Mouse (Mus musculus) macrophage (primary cell): Measurements from ENCODE around the gene Gm8237. TPM values are rescaled to one million over a fixed set of nuclear protein-coding genes. Genes with fewer than 3 reads are reported as not detected.
"Not testable (repeated sequence)": the region's sequence is repeated elsewhere in the genome, so short reads cannot be mapped to it uniquely, and the experiment has no call there.

ENCODE experiments used
- H3K27ac ChIP-seq: fragments of 350-480 bp; formaldehyde crosslinking; 2 replicates; pipeline ENCODE4 v1.9.0; 2021
- H3K36me3 ChIP-seq: fragments of 350-480 bp; formaldehyde crosslinking; 2 replicates; pipeline ENCODE4 v1.9.0; 2021; ENCODE audit errors: inconsistent target
- H3K4me3 ChIP-seq: fragments of 350-480 bp; formaldehyde crosslinking; 2 replicates; pipeline ENCODE4 v1.9.0; 2021; ENCODE audit errors: inconsistent target
- H3K79me2 ChIP-seq: fragments of 350-480 bp; formaldehyde crosslinking; 2 replicates; pipeline ENCODE4 v1.9.0; 2021; ENCODE audit errors: inconsistent target
- WGBS: methylation state at CpG from one replicate; pipeline ENCODE4 v1.1.7; 2026; ENCODE audit warnings: inconsistent platforms; ENCODE audit not compliant: missing documents; 5-methylcytosine and 5-hydroxymethylcytosine counted together
- polyA plus RNA-seq: library from polyadenylated mRNA; stranded (reverse); fragments of 250-400 nt; gene quantifications from 3 replicates; pipeline ENCODE4 v1.2.4, GENCODE M21; 2018; ENCODE audit warnings: inconsistent platforms
- total RNA-seq, 78 experiments: library from RNA; depleted of rRNA; stranded (reverse); fragments of 250-400 nt; gene quantifications; 1 replicate in 9 of 78; 2 replicates in 24 of 78; 3 replicates in 43 of 78; 4 replicates in 2 of 78; pipeline ENCODE4 v1.2.4; 2018; ENCODE audit warnings: inconsistent platforms in 56 of 78

The Gm8237 gene
- total RNA-seq (2018; cell fraction: chromatin; rRNA removed) = not detected
- not detected for total RNA-seq (2018; cell fraction: cytosol; rRNA removed)
- not detected for total RNA-seq (2018; cell fraction: nucleus; rRNA removed)
- not detected in 3 replicates for polyA plus RNA-seq

- H3K27ac ChIP-seq, H3K36me3 ChIP-seq, H3K4me3 ChIP-seq, H3K79me2 ChIP-seq: not testable (repeated sequence)
- WGBS = 2% methylated on average over 11 of the region's 22 CpGs
Observed at GRCm38 (mm10) chr14:5880241-5880640, at the start of gene Gm8237. TSS of gene Gm8237 (minus strand) at chr14:5880382.

GRCm38 (mm10) chr14:5923276-5923675, 43.1 kb upstream of the Gm8237 start:
- 83% methylated on average over 7 of the region's 7 CpGs for WGBS
- H3K4me3 ChIP-seq, H3K79me2 ChIP-seq, H3K27ac ChIP-seq, H3K36me3 ChIP-seq: not testable (repeated sequence)

GRCm38 (mm10) chr14:5918330-5918942, 38.3 kb upstream of the Gm8237 start:
- WGBS = 70% methylated on average over 4 of the region's 4 CpGs
- H3K79me2 ChIP-seq, H3K36me3 ChIP-seq, H3K4me3 ChIP-seq, H3K27ac ChIP-seq: not testable (repeated sequence)

- 81% methylated on average over 1 of the region's 2 CpGs for WGBS
Observed at GRCm38 (mm10) chr14:5913701-5914100, 33.5 kb upstream of the Gm8237 start.

GRCm38 (mm10) chr14:5879791-5880190, 391 bp downstream of the Gm8237 start:
- not testable (repeated sequence) for H3K79me2 ChIP-seq

More at GRCm38 (mm10) chr14:5913701-5914100, 33.5 kb upstream of the Gm8237 start:
- H3K27ac ChIP-seq, H3K4me3 ChIP-seq, H3K79me2 ChIP-seq, H3K36me3 ChIP-seq: not testable (repeated sequence)

GRCm38 (mm10) chr14:5879136-5879535, 1.0 kb downstream of the Gm8237 start:
- H3K36me3 ChIP-seq, H3K27ac ChIP-seq, H3K79me2 ChIP-seq, H3K4me3 ChIP-seq: not testable (repeated sequence)
- no CpG with 5 or more reads among the region's 11 CpGs for WGBS

More at GRCm38 (mm10) chr14:5879791-5880190, 391 bp downstream of the Gm8237 start:
- WGBS = 3% methylated on average over 12 of the region's 28 CpGs
- H3K4me3 ChIP-seq, H3K27ac ChIP-seq, H3K36me3 ChIP-seq: not testable (repeated sequence)

- not testable (repeated sequence) for H3K4me3 ChIP-seq, H3K27ac ChIP-seq, H3K79me2 ChIP-seq, H3K36me3 ChIP-seq
- 92% methylated on average over 3 of the region's 3 CpGs for WGBS
Observed at GRCm38 (mm10) chr14:5855911-5856310, 24.3 kb downstream of the Gm8237 start.

GRCm38 (mm10) chr14:5830229-5830628, 50.0 kb downstream of the Gm8237 start, which contains the start of gene Gm3424:
TSS of gene Gm3424 (minus strand) at chr14:5830329.
- H3K79me2 ChIP-seq = not testable (repeated sequence)
- WGBS = no CpG with 5 or more reads among the region's 3 CpGs

GRCm38 (mm10) chr14:5812699-5813356, 67.4 kb downstream of the Gm8237 start:
- not testable (repeated sequence) for H3K4me3 ChIP-seq, H3K27ac ChIP-seq, H3K79me2 ChIP-seq, H3K36me3 ChIP-seq
- no CpG with 5 or more reads among the region's 47 CpGs for WGBS

More at GRCm38 (mm10) chr14:5830229-5830628, 50.0 kb downstream of the Gm8237 start, which contains the start of gene Gm3424:
- H3K36me3 ChIP-seq, H3K4me3 ChIP-seq, H3K27ac ChIP-seq: not testable (repeated sequence)

Other genes with a start within 250 kb of the Gm8237 start
- not detected in 3 replicates for gene Gm8265, start 247.4 kb downstream of the Gm8237 start, polyA plus RNA-seq
- gene Gm9603, start 192.9 kb downstream of the Gm8237 start, polyA plus RNA-seq = not detected in 3 replicates
- gene Gm3373, start 138.8 kb downstream of the Gm8237 start, polyA plus RNA-seq = not detected in 3 replicates
- not detected in 3 replicates for gene Gm3383, start 72.4 kb downstream of the Gm8237 start, polyA plus RNA-seq
- gene Gm3424, start 50.1 kb downstream of the Gm8237 start, polyA plus RNA-seq = not detected in 3 replicates
- not detected in 3 replicates for gene Gm3248, start 81.4 kb upstream of the Gm8237 start, polyA plus RNA-seq
- gene Gm3453, start 98.8 kb upstream of the Gm8237 start, polyA plus RNA-seq = not detected in 3 replicates
- gene Gm6337, start 177.9 kb upstream of the Gm8237 start, polyA plus RNA-seq = not detected in 3 replicates
- not detected in 3 replicates for gene Gm8206, start 213.6 kb upstream of the Gm8237 start, polyA plus RNA-seq
- gene Gm3468, start 228.3 kb upstream of the Gm8237 start, polyA plus RNA-seq = not detected in 3 replicates
- gene Gm3476, start 245.4 kb upstream of the Gm8237 start, polyA plus RNA-seq = not detected in 3 replicates